Mouse (Mus musculus) heart, embryonic 14.5 days (tissue): ENCODE results near the gene Has3. TPM values are rescaled to one million over a fixed set of nuclear protein-coding genes. Genes with fewer than 3 reads are reported as not detected.

ENCODE experiments used
- polyA plus RNA-seq: library from polyadenylated mRNA; unstranded; fragments of >200 nt; fragmentation: Nextera tagmentation; extraction: Ambion mirVana; gene quantifications from 2 replicates; pipeline ENCODE4 v1.2.1, GENCODE M21; 2014

Gene Has3
- polyA plus RNA-seq, 1 experiment from 2014 or later, result 0.09 TPM

Other genes with a start within 250 kb of the Has3 start
- 6.9 and 7.1 TPM in 2 replicates for gene Tango6, start 187.2 kb upstream of the Has3 start, polyA plus RNA-seq
- 39.6 and 40.2 TPM in 2 replicates for gene Utp4, start 23.4 kb downstream of the Has3 start, polyA plus RNA-seq
- 15.0 and 15.4 TPM in 2 replicates for gene Sntb2, start 65.5 kb downstream of the Has3 start, polyA plus RNA-seq
- gene Vps4a, start 161.0 kb downstream of the Has3 start, polyA plus RNA-seq, result 53.6 and 55.9 TPM in 2 replicates
- 46.1 and 47.4 TPM in 2 replicates for gene Pdf, start 178.4 kb downstream of the Has3 start, polyA plus RNA-seq
- 26.5 and 27.1 TPM in 2 replicates for gene Cog8, start 186.4 kb downstream of the Has3 start, polyA plus RNA-seq
- 49.1 and 54.4 TPM in 2 replicates for gene Nip7, start 186.6 kb downstream of the Has3 start, polyA plus RNA-seq
- not detected in 2 replicates for gene Tmed6, start 195.4 kb downstream of the Has3 start, polyA plus RNA-seq
- 8.3 and 9.8 TPM in 2 replicates for gene Terf2, start 226.3 kb downstream of the Has3 start, polyA plus RNA-seq